Mouse (Mus musculus) activated CD4-positive, CD25-positive, alpha-beta regulatory T cell, adult 4 months (primary cell): Measurements from ENCODE around the gene Spef1. TPM values are rescaled to one million over a fixed set of nuclear protein-coding genes. Genes with fewer than 3 reads are reported as not detected.
A peak's percentile ranks its signal among the peaks of the same experiment; 100 is the strongest.
"Not testable (repeated sequence)": the region's sequence is repeated elsewhere in the genome, so short reads cannot be mapped to it uniquely, and the experiment has no call there.

Experiments
- ATAC-seq: one replicate; pipeline ENCODE4 v1.8.0; 2017
- polyA plus RNA-seq, 2 experiments: library from polyadenylated mRNA; unstranded; fragments of 100-300 nt; shearing (Covaris generic); gene quantifications; one replicate each; pipeline ENCODE4 v1.2.1; 2017

Gene Spef1
- polyA plus RNA-seq, result 1 to 10 TPM in 1 of 2 experiments, not detected in 1; 1.3 TPM

DNA sequence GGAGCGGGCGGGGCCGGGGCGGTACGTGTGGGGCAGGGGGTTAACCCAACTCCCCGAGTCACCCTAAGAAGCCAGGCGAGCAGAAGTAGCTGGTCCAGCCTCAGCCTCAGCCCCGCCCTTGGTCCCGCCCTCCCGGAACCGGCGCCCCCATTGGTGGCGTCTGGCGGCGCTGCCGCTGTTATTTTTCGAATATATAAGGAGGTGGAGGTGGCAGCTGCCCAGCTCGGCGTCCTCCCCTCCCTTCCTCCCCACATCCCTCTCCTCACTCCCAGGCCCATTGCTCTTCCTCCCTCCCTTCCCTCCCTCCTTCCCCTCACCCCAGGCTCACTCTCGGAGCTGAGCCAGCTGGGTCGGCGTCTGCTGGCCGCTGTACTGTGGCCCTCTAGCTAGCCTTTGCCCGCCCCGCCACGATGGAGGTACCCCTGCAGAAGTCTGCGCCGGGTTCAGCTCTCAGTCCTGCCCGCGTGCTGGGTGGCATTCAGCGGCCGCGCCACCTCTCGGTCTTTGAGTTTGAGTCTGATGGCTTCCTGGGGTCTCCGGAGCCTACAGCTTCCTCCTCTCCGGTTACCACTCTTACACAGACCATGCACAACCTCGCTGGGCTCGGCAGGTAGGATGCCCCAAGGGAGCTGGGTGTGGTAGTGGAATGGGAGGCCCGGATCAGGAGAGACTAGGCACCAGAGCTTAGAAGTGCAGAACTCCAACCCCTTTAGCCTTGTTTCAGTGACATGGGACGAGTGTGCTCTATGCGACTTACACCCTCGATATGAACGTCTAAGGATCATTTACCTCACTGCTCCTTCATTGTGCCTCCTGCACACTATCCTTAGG lies at the start of gene Spef1, which contains the start of gene Cdc25b:
Gene Spef1, minus strand, starts transcription at position 512 of the 831 bp plus-strand sequence.
Gene Cdc25b, plus strand, starts transcription at position 179 of the 831 bp plus-strand sequence.
- ATAC-seq, result peak; percentile 71

DNA sequence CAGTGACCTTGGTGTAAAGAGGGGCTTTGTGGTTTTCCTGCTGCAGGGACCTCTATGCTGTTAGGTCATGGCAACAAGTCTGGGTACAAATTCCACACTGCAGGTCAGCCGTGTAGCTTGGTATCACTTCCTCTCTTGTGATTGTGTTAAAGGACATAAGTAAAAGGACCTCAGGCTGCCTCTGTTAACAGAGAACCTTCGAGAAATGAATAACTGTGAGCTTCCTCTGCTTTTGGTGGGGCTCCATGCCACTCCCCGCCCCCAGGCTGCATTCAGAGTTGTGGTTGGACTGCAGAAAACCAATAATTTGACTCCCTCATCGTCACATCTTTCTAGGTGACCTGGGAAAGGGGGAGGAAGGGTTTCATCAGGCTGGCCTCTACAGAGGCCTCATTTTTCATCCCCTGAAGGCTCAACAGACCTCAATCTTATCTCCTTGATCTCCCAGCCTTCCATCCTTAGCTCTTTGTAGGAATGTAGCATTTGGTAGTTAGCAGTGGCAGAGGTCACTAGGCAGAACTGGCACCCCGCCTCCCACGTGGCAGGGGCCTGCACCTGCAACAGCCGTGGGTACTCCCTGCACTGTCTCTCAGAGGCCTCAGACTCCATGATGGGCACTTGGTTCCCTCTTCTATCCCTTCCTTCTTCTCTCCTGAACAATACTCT lies 48.0 kb upstream of the Spef1 start:
- no peak for ATAC-seq

DNA sequence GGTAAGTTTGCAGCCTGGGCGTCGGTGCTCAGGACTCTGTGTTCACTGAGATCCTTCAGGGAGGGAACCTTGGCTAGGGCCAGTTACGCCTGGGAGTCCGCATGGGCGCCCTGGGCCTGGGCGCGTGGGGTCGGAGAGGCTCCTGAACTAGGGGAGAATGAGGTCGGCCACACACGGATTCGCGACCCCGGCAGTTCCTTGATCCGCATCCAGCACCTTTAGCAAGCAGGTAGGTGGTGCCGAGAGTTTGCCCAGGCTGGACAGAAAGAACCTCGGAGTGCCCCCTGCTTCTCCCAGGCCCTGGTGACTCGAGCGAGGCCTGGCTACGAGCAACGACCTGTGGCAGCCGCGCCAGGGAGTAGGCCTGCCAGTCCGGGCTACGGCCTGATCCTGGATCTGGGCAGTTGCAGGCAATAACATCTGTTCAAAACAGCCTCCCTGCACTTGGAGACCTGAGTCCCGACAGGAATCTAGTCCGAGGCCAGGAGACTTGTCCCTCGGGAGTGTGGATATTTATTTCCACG lies 47.1 kb upstream of the Spef1 start:
- peak; percentile 2 for ATAC-seq

DNA sequence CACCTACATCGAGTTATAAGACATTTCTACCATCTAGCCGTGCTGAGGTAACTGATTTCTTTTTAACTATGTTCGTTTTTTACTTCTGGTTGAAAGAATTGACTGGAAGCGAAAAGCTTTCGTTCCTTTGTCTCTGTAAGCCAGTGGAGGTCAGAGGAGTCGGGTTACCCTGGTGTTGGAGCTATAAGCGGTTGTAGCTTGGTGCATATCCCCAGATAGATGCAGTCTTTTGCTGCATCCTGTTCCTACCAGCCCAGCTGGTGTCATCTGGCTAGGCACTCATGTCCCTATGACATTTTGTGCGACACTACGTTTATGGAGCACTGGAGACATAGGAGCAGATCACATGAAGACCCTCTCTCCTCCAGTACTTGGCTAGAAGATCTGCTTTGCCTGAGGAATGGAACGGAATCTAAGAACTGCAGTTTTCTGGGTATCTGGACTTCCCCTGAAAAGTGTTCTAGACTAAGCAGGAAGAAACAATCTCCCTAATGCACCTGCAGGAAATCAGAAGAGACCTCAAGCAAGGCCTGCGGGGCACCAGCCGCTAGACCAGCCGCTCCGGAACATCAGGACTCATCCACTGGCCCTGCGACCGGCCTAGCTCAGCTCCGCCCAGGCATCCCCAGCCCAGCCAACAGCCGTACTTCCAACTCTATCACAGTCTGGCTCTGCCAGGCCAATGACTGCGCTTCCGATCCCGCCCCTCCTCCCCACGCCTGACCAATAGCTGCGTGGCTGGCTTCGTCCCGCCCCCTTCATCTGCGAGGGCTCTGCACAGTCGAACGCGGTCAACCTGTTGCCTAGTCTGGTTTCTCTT lies 46.4 kb upstream of the Spef1 start, which contains the start of gene Mavs:
Gene Mavs, plus strand, starts transcription at position 757 of the 820 bp plus-strand sequence.
- peak; percentile 99 for ATAC-seq

DNA sequence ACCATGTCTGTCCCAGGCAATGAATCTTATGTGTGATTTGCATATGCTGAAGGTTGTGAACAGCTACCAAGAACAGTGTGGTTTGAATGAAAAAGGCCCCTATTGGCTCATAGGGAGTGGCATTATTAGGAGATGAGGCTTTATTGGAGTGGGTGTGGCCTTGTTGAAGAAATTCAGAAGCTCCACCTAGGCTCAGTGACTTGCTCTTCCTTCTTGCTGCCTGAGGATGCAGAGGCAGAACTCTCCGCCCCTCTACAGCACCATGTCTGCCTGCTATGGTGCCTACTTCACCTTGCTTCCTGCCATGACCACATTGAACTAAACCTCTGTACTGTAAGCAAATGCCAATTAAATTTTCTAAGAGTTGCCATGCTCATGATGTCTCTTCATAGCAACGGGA lies 45.5 kb upstream of the Spef1 start:
- no peak for ATAC-seq

DNA sequence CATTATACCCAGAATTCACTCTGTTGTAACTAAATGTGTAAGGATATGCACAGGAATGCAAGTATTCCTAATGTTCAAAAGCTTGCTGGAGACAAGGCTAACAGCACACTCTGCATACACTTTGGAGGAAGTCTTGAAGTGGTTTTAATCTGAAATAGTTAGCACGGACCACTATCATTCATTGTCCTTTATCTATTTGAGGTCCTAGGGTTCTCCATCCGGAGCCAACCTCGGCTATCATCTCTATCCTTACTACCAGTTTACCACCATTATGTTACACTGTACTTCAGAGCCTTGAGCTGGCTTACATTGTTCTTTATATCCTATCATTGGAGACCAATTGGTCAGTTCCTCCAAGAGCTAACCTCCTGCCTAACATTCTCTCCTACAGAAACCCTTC lies 40.2 kb upstream of the Spef1 start:
- ATAC-seq, result no peak

DNA sequence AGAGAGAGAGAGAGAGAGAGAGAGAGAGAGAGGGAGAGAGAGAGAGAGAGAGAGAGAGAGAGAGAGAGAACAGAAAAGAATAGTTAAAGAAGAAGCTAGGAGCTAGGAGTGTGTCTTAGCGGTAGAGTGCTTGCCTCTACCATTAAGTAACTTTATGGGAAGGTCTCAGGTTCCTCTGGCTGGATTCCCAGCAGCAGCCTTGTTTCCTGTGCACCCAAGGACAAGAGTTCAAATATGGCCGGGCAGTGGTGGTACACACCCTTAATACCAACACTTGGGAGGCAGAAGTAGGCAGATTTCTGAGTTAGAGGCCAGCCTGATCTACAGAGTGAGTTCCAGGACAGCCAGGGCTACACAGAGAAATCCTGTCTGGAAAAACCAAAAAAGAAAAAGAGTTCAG lies 39.6 kb upstream of the Spef1 start:
- ATAC-seq, result not testable (repeated sequence)

DNA sequence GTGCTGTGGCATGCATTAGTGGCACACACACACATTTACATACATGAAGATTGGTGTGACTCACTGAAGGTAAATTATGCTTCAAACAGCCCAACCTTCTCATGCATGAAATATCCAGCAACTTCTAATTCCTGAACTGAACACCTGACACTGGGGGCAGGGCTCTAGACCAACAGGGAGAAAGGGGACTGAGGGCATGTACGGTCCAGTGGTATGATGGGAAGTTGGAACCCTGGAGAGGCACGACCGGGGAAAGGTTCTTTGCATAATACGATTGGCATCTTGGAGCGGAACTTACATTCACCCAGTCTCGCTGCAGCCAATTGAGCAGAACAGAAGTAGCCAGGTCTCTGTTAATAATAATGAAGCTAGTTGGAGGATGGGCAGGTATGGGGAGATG lies 38.1 kb upstream of the Spef1 start:
- ATAC-seq, result no peak

DNA sequence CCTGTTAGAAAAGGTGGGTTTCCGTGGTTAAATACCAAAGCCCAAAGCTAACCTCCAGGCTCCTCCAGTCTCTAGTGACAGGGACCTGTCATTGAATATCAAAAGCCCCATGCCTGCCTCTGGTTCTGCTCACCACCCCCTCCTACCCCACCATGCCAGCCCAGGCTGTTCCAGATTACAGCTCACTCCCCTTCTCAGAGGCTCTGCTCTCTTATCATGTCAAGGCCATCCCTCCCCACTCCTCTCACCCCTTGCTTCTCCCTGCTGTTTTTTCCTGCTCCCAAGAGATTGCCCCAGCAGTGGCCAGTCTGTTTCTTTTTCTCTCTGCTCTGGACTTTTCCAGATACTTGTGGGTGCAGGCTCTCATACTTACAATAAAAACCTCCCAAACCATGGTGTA lies 36.5 kb upstream of the Spef1 start:
- no peak for ATAC-seq

DNA sequence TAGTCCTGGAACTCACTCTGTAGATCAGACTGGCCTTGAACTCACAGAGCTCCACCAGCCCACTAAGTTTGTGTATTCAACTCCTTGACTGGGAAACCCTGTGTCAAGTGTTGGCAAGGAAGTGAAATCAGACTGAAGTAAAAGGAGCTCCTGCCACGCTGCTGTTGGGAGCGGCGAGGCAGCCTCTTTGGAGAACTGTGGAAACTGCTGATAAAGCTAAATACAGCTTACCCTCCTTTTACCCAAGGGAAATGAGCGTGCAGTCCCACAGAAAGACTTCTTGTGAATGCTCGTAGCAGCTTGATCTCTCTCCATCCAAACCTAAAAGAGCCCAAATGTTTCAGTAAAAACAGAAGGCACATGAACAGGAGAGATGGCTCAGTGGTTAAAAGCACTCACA lies 35.5 kb upstream of the Spef1 start:
- ATAC-seq, result no peak

DNA sequence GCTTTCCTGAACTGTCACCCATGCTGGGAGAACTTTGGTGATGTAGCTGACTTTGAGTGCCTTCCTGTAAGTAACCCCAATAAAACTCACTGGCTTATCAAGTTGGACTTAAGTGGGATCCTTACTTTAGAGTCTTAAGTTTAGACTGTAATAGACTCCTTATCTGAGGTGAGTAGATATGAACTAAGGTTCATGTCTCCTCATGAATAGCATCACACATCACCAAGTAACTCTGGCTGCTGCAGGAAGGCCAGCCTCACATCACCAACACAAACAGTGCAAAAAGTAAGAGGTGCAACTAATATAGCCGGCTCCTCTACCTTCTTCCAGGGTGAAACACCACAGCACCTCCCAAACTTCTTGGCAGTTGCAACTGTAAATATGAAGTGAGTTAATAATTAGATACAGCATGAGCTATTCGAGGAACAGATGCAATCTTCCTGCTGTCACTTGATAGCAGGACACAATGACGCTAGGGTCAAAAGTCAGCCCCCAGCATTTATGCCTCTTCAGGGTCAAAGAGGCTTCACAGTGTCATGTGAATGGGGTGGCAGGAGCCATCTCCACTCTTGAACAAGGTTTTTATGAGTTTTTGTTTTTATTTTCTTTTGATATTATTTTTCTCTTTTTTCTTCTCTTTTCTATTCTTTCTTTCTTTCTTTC lies 34.9 kb upstream of the Spef1 start:
- no peak for ATAC-seq

DNA sequence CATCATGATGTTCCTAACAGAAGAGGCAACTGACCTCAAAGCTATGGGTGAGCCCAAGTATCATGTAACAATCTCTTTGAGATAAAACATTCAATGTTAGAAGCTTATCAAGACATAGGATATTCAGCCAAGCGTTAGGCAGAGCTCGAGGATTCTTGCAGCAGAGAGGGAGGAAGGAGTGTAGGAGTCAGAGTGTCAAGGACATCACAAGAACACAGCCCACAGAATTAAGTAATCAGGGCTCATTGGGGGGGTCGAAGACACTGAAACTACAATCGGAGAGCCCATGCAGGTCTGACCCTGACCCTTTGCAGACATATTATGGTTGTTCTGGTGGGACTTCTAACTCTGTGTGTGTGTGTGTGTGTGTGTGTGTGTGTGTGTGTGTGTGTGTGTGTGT lies 32.9 kb upstream of the Spef1 start:
- ATAC-seq, result no peak

DNA sequence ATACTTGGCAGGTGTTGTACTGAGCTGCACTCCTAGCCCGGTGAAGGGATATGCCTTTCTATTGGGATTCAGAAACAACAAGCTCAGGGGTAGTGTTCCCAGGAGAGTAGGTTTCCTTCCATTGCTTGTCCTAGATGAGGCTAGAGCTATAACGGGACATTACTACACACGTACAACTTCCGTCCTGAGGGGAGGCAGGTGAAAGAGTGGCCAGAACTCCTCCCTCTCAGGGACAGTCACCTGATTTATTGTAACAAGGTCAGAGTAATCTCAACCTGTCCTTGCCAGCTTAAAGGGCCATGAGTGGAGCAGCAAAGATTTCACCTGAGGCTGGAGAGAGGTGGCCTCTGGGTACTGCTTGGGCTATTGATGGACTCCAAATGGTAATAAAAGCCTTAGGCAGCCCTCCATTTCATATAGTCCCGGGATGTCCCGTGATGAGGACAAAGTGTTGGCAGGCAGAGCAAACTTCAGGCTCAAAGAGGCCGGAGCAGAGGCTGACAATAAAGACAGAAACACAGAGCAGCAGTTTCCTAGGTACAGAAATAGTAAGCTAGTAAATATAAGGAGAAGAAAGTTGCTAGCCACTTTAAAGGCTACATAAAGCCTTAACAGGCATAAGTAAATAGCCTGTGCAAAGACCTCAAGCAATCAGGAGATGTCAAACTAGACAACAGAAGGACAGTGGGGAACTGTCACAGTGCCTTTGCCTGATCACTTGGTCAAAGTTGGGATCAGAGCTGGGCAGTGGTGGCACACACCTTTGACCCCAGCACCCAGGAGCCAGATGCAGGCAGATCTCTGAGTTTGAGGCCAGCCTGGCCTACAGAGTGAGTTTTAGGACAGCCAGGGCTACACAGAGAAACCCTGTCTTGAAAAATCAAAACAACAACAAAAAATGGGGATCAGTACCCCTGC lies 29.1 kb upstream of the Spef1 start:
- no peak for ATAC-seq

DNA sequence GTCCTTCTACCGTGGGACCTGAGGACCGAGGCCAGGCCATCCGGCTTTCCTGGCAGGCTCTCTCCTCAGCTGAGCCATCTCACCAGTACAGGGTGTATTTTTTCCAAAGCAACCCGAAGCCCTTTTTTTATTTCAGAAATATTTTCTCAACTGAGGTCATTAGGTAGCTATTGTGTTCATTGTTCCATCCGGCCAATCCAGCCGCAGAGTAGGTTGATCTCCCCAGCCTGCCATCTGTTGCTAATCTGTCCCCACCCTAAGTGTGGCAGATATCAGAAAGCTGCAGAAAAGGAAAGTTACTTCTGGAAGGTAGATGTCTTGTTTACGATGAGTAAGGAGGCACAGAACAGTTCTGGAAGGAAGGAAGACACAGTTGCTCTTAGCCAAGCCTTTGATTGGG lies 26.7 kb upstream of the Spef1 start:
- no peak for ATAC-seq

DNA sequence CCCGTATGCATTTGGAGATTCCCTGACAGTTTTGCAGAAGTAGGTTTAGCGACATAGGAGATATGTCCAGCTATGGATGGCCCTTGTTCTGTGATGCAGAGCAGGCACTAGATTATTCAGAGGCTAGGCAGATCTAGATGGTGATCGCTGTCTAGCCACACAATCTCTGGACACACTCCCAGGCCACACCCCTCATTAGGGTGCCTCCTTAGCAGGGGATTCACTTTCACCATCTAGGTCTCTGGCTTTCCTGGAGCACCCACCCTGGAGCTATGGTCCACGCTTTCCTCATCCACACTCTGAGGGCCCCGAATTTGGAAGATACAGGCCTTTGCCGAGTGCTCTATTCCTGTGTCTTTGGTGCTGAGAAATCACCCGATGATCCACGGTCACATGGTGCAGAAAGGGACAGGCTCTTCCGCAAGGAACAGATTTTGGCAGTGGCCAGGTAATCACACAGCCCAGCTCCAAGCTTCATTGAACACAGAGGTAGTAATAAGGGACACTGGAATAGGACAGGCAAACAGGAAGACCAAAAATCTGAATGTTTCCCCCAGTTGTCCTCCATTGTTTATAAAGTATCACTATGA lies 24.0 kb upstream of the Spef1 start:
- ATAC-seq, result no peak

DNA sequence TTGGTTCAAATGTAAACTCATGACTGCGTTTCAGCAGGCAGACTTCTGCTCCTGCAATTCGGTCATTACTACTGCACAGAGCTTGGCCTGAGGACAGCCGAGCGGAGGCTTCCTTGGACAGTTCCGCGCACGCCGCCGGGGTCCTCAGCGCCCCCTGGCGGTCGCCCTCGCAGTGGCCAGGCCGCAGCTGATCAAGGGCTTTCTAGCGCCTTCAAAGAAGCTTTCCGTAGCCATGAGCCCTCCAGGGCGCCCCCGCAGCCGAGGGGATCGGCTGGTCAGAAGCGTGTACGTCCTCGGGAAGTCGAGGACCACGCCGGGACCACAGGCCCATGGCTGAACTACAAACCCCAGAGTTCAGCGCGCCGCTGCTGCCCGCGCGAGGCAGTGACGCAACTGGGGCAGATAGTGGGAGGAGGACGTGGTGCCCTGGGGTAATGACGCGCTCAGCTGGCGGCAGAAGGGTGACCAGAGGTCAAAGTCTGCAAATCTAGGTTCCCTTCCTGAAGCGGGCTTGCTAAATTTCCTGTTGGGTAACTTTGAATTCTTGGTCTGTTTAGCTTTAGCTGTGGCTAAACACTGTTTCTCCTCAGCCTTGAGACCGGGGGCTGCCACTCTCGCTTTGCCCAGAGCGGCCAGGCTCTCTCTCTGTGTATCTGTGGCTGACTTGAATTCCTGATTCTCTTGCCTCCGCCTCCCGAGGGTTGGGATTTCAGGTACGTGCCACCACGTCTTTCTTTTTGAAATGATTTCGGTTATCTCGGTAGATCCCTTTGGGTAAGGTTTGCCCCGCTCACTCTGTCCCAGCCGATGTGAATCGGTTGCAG lies 23.1 kb upstream of the Spef1 start:
- ATAC-seq, result peak; percentile 98

DNA sequence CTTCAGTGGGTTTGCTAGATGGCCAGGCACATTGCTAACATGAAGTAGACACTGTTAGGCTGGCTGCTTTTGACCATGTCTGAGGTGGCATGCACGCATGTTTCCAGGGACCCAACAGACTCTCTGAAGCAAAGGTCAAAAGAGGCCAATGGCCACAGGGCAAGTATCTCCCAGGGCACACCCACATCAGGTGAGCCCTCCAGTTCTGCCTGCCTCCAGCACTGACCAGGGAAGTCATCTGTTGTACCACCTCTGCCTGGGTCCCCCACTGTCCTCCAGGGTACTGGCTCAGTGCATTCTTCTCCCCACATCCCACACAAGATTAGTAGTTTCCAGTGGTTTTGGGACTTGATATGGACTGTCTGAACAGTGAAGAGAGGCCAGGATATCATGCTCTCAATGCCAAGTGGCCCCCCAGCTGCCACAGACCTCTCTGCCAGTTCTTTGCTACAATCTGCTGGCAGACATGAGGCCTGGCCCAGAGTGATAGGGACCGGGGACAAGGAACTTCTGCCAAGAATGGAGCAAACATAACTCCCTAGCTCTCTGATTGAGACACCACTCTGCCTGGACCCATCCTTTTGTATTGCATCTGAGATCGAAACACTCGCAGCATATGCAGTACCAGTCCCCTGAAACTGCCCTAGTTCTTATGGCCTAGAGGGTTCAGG lies 22.2 kb upstream of the Spef1 start:
- ATAC-seq, result no peak

DNA sequence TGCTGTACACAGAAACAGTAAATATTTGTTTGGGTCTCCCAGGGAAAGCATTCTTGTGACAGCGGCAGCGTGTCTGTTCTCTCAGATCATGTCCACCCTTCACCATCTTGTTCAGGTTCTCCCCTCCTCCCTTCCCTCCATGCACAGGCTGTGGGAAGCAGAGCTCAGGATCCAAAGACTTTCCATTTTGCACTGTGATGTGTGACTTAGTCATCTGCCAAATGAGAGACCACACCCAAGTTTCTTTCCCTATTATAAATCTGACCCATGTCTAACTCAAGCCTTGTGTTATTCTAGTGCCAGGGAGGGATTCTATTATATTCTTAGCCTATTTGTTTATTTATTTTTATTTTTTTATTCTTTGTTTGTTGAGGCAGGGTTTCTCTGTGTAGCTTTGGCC lies 21.3 kb upstream of the Spef1 start:
- ATAC-seq, result no peak

DNA sequence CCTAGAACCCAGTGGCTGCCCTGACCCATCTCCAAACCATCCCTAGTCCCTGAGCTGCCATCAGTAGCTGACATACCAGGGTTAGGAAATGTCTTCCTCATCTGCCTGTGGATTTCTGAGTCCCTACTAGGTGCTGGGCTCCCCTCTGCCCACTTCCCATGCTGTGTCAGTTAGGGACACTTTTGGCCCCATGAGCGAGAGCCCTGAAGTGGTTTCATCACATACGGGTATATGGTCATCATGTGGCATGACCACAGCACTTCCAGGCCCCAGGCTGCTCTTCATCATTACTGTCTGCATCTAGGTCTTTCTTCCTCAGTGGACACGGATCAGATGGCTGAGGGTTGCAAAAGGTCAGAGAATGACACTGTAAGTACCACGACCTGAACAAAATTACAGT lies 19.7 kb upstream of the Spef1 start, which contains the start of gene Ap5s1:
Gene Ap5s1, plus strand, starts transcription at position 301 of the 400 bp plus-strand sequence.
- no peak for ATAC-seq
